Mouse (Mus musculus) kidney, postnatal 10 days (tissue): ENCODE data around the gene Hmgcll1.
"Not testable (repeated sequence)": the region's sequence is repeated elsewhere in the genome, so short reads cannot be mapped to it uniquely, and the experiment has no call there.

Experiments used
- DNase-seq: peaks from one replicate; pipeline ENCODE4 v3.0.0; 2021; ENCODE audit warnings: mixed read lengths

Hmgcll1 gene

DNA sequence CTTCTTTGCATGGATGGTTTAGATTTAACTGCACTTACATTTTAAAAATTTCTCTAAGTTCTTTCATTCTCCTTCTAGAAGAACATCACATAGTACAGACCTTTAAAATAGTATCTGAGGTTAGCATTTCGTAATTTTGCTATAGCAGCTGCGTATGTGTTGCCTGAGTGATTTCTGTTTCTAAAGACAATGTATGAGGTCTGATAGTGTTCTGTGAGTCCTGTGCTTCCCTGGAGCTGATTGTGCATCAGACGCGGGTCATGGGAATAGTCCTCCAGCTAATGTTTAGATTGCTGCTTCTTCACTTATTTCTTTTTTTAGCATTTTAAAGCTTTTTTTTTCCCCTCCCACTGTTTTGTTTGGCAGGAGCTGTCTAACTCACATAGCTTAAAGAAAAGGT, 46.8 kb downstream of the Hmgcll1 start:
- no peak for DNase-seq

DNA sequence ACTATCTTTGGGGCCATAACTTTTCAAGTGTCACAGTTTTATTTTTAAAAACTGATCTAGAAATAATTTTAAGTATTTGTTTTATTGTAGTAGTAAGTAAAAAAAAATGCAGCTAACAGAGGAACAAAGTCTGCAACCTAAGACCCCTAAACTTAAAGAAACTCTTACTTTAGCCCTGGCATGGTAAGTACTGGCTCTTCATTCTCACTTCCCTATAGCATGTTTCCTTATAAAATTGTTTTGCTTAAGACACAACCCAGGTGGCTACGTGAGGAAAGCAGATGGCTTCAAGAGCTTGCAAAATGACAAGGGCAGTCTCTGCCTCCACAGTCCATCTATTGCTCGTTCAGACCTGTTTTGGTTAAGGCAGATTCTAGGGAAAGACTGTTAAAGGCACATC, 49.5 kb downstream of the Hmgcll1 start:
- no peak for DNase-seq

DNA sequence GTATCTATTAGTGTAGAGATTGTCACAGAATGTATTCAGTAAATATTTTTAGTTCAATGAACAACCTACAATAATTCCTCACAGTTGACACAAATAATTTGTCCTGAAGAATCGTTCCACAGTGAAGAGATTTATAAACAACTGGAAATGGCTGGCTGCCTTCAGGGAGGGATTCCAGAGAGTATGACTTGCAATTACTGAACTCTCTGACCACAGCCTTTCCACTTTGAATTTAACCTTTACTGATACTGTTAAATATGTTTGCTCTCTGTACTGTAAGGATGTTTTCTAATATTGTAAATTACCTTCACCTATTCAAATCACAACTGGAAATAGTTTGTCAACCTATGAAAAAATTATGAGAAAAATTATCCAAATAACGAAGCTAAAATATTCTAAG, 76.9 kb downstream of the Hmgcll1 start:
- DNase-seq, result peak; percentile 10

DNA sequence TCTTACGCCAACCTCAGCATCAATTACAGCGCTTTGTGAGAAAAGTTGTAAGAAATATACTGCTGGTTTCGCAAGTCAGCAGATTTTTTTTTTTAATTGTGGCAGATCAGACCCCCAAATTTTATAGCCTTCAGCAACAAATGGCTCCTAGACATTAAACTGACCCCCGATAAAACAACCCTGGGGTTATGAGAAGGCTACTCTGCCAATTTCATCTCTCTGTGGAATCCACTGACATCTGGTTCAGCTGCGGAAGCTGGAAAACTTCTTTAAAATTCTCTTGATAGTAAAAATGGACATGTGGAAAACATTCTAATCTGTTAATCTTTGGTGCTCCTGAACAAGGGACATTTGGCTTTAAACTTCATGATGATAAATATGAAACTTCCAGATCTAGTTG, 82.6 kb downstream of the Hmgcll1 start:
- DNase-seq, result peak; percentile 7

DNA sequence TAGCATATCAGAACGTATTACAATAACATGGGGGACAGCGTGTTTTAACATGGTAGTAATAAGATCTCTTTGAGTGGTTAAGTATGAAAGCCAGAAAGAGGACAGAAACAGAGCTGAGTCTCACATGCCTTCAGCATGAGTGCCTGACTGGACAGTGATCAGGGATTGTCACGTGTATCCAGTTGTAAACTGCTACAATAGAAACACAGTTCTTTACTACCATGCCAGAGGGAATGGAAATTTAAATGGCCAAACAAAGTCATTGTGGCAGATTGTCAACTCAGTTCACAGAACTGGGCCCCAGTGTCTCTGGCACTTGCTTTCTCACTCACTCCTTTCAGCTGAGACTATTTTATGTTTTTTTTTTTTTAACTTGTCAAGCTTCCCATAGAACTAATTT, 85.3 kb downstream of the Hmgcll1 start:
- no peak for DNase-seq

DNA sequence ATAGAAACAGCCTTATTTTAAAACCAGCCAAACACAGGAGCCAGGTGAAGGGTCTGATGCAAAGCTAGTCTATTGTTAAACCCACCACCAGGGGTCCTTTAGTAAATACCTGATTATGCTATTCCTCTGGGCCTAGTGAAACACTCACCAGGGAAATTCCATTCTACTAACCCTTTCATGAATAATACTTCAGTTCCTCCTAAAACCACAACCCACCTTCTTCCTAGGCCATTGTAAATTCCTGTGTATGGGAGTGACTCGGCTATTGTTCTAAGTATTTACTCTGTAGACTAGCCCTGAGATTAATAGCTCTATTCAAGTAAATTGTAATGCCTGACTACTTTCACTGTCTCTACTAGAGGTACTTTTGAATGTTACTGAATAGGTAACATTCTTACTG, 89.8 kb downstream of the Hmgcll1 start:
- DNase-seq, result not testable (repeated sequence)

DNA sequence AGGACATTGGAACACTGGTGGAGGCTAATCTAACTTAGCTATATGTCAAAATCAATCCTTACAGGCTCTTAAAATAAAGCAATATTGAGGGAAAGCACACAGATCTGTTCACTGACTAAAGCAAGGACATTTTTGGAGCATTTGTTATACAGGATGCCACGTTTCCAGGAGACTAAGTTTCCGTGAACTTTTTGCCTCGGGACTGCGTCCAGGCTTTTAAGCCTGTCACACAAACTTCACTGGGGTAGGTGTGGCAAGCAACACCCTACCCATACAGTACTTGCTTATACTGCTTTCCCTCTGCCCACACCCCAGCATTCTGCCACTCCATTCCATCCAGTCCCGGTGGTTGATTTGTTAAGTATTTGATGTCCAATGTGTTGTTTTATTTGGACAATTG, 90.2 kb downstream of the Hmgcll1 start:
- no peak for DNase-seq

DNA sequence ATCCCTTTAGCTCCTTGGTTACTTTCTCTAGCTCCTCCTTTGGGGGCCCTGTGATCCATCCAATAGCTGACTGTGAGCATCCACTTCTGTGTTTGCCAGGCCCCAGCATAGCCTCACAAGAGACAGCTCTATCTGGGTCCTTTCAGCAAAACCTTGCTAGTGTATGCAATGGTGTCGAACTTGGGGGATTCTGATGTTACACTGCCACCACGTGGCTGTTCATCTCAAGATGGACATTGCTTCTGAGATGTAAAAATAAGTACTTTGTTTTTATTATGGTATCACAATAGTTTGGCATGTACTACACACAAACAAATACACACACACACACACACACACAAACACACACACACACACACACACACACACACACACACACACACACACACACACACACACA, 108.2 kb downstream of the Hmgcll1 start:
- DNase-seq, result peak; percentile 78

DNA sequence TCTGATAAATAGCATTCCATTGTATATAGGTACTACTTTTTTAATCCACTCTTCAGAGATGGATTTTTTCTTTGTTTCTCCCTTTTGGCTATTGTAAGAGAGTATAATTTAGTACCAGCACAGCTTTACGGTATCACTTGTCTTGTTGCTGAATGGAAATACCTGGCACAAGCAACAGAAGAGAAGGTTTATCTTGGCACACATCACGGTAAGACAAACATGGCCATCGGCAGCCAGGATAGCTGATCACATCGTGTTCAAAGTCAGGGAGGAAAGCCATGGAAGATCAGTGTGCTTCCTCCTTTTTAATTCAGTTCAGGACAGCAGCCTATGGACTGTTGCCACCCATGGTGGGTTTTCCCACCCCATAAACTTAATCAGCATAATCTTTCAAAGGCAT, 109.6 kb downstream of the Hmgcll1 start:
- no peak for DNase-seq

DNA sequence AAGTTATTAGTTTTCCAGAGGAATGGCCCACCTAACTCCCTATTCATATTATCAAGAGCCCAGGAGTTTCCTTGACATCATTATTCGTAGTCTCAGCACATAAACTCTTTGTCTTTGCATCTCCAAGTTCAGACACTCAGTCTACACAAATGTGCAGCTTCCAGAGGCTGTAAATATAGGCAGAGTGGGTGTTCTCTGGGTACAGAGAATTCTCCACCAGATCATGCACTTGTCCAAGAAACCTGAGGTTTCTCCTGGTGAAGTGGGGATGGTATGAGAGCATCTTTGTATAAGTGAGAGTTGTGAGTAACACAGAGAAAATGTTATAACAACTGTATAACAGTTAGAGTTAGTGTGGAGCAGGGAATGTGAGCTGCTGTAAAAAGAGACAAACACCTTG, 114.7 kb downstream of the Hmgcll1 start:
- no peak for DNase-seq

DNA sequence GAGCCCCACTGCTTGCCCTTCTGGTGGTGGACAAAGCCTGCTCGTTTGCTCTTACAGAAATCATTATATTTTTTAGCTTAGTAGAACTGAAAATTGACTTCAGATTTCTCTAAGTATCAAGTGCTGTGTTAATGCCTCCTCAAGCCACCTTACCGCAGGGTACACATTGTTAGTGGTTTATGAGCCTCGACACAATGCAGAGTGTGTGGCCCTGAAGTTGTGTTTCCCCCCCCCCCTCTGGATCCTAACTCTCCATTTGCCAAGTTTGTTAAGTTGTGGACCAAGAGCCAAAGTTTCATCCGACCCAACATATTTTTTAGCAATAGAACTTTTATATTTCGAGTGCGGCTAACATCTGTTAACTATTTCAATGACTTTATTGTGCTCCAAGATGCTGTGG, 119.4 kb downstream of the Hmgcll1 start:
- no peak for DNase-seq

DNA sequence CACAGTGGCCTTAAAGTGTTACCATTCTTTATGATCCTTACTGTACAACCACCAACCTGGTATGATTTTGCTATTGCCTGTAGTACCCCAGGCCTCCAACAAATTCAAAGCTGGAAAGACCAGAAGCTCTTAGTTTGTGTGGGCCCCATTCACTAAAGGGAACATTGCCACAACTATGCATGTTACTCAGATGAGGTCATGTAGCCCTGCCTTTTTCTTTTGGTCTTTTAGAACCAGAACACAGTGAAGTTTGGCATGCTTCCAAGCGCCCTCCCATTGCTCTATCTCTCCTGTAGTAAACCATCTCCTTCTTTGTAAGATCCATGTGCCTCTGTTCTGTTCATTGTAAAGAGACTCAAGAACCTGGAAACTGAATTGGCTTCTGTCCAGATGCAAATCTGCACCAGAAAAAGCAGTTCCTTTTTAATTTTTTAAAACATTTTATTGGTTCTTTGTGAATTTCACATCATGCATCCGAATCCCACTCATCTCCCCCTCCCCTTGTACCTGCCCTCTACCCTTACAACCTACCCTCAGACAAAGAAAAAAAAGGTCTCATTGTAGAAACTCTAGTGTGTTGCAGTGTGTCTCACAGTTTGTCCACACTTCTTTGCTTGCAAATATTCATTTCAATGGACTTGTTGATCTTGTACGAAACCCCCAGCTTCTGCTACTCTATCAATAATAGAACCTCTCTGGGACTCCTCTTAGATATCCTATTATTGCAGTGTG, 123.9 kb downstream of the Hmgcll1 start:
- peak; percentile 27 for DNase-seq

DNA sequence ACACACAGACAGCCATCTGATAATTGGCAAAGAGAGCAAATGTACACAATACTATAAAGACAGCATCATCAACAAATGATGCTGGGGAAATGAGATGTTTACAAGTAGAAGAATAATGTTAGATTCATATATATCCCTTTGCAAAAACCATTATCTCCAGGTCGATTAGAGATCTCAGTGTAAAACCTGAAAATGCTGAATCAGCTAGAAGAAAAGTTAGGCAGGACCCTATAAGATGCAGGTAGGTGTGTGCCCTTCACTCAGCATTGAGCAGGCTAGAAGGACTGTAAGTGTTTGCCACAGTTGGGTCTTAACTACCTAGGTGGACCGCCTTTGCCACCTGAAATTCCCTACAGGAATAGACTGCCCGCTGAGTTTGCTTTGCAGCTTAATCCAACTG, 130.9 kb downstream of the Hmgcll1 start:
- no peak for DNase-seq

DNA sequence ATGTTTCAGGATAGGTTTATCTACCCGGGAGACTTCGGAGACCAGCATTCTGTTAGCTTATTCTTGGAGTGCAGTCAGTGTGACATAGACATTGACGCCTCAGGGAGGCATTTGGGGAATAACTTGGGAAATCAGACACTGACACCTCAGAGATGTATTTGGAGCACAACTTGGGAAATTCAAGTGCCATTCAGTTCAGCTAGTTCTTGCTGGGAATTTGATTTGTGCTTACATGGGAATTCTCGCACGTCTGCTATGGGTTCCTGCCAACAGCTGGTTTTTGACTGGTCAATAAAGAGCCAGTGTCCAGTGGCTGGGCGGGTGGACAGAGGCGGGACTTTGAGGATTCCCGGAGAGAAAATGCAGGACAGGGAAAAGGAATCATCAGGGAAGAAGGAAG, 147.8 kb downstream of the Hmgcll1 start:
- peak; percentile 5 for DNase-seq

DNA sequence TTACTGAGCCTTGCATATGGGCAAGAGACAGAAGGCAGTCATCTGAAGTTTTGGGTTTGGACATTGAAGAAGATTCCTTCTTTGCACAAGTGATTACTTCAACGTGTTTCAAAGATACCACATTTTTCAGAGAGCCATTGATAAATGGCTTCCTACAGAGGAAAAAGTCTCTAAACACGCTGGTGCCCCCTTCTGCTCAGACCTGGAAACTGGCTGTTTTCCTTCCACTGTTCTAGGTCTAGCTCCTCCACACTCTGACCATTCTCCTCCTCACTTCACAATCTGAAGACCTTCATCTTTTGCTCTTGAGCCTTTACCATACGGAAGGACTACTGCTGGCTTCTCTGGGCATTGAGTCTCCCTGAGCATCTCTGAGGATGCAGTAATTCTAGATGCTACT, 153.7 kb downstream of the Hmgcll1 start:
- peak; percentile 13 for DNase-seq

DNA sequence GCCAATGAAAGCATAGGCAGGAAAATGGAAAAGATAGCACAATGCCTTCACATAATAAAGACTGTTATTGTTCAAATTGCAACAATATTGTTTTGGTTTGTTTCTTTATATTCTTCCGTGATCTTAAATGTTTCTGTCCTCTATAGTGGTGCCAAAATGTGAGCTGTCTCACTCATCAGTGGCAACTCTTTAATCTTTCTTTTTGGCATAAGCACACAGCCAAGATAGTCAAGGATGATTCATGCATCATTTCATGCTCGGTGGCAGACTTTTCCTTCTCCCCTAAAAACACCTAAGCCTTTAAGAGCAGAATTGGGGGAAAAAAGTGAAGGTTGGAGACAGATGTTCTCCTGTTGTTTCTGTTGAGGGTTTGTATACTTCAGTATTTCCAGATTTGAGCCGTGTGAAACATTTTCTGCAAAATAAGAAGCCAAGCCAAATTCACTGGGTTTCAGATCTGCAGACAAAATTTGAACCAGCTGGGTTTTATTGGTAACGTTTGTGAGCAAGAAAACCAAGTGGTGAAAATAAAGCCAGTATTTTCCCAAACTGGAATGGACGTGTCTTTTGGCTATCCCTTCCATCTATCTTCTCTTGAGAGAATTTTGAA, 158.1 kb downstream of the Hmgcll1 start:
- DNase-seq, result no peak

DNA sequence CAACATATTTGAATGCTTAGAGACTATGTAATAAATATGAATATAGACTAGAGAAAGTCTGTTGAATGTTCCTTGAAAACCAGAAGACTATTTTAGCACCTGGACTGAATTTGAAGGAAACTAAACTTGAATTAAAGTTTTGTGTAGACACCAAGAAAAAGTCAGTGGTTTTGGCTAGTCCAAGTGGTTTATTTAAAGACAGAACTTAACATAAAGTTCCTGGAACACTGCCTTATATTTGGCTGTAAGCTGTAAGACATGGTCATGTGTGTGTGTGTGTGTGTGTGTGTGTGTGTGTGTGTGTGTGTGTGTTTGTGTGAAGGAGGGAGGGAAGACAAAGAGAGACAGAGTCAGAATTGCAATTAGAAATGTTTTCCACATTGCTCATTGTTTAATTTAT, 164.6 kb downstream of the Hmgcll1 start:
- no peak for DNase-seq
